Mouse (Mus musculus) testis, adult 2 months (tissue): Measurements from ENCODE around the gene Emid1. TPM values are rescaled to one million over a fixed set of nuclear protein-coding genes. Genes with fewer than 3 reads are reported as not detected.

Source experiments
- H3K27ac ChIP-seq: fragments of 200-500 bp; 2 replicates; pipeline ENCODE4 v1.5.1; 2012; ENCODE audit warnings: low read depth, low read length; ENCODE audit not compliant: control insufficient read depth, insufficient read depth
- H3K27me3 ChIP-seq: fragments of 200-500 bp; 2 replicates; pipeline ENCODE4 v1.6.1; 2012; ENCODE audit warnings: mild to moderate bottlenecking, low read length, moderate library complexity; ENCODE audit not compliant: control insufficient read depth, insufficient read depth
- H3K36me3 ChIP-seq: fragments of 200-500 bp; 2 replicates; pipeline ENCODE4 v1.6.1; 2012; ENCODE audit warnings: mild to moderate bottlenecking, low read length; ENCODE audit not compliant: control insufficient read depth, insufficient read depth
- H3K4me1 ChIP-seq: fragments of 200-500 bp; 2 replicates; pipeline ENCODE4 v1.6.1; 2012; ENCODE audit warnings: low read length; ENCODE audit not compliant: control insufficient read depth, insufficient read depth
- H3K4me3 ChIP-seq: fragments of 200-500 bp; 2 replicates; pipeline ENCODE4 v1.5.1; 2012; ENCODE audit warnings: low read depth, mild to moderate bottlenecking, low read length, moderate library complexity, mixed read lengths; ENCODE audit not compliant: control insufficient read depth
- CTCF ChIP-seq: fragments of 200-500 bp; IDR thresholded peaks from 2 replicates; pipeline ENCODE4 v1.5.1; 2012; ENCODE audit warnings: low read depth, mild to moderate bottlenecking, inconsistent platforms, low read length, moderate library complexity; ENCODE audit not compliant: control insufficient read depth, insufficient read depth, insufficient replicate concordance
- POLR2A ChIP-seq: fragments of 200-500 bp; IDR thresholded peaks from 2 replicates; pipeline ENCODE4 v1.6.1; 2012; ENCODE audit warnings: low read depth, mild to moderate bottlenecking, inconsistent platforms, low read length, moderate library complexity; ENCODE audit not compliant: control insufficient read depth
- polyA plus RNA-seq: library from polyadenylated mRNA; depleted of rRNA; stranded (reverse); fragments of >200 nt; gene quantifications from 2 replicates; pipeline ENCODE4 v1.2.3, GENCODE M21; 2012

Emid1 gene
- polyA plus RNA-seq, 1 experiment: 4.0 TPM

DNA sequence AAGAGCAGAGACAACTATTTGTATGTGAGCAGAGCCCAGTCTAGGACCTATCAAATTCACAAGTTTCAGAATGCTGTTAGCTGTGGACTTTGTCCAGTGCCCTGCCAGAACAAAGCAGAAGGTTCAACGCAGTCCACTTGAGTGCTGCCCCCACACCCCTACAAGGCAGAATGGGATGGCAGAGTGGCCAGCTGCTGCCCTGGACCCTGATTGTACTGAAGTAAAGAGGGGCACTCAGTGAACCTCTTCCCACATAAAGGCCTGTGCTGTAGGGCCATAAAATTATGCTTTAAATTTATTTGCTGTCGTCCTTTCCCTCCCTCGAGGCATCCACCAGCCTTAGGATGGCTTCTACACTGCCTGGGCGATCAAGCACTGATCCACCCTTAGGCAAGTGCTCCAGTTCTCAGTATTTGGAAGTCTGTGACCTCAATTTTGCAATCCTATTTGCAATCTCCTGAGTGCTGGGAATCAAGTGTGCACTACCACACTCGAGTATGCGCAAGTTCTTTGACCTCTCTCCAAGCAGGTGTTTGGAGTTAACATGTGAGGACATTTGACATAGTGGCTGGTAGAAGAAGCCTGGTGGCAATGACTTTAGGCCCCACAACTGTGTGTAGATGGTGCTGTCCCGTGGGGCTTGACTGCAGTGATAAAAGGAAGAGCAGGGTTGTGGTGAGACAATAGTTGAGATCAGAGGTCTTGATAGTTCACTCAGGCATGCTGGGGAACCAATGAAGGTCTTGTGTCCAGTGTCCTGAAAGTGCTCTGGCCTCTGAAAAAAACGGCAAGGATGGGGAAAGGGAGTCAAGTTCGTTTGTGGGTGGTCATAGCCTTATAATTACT is 83.7 kb downstream of the Emid1 start:
- H3K27me3 ChIP-seq: no peaks in the 10 kb centered on the region
- H3K4me3 ChIP-seq: no peak overlapping the region
- H3K27ac ChIP-seq: 0 out of 2 replicates have a peak overlapping the region, but pooled peaks have one; percentile 1
- no peak for TF ChIP-seq CTCF
- no peak for TF ChIP-seq POLR2A
- peaks cover 20% of the 10 kb centered on the region for H3K4me1 ChIP-seq
- peaks cover 2% of the 10 kb centered on the region; the same call in 1 of the 2 replicates for H3K36me3 ChIP-seq

DNA sequence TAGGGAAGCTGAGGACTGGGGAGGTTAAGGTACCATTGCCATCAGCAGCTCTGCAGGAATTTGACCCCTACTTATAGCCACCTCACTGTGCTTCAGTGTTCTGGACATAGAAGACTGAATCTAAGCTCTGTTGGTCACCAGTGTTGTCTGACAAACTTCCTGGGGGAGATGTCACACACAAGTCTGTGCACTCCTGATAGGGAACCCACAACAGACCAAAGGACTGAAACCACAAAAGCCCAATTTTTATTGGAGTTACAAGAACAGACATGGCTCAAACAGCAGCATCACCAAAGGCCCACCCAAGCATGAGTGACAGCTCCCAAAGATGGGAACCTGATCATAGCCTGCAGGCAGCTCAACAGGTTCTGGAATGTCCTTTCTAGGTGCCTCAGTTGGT is 85.0 kb downstream of the Emid1 start:
- TF ChIP-seq CTCF (no peak), POLR2A (no peak)
- H3K36me3 ChIP-seq: 0 out of 2 replicates have a peak, but pooled peaks cover 1% of the 10 kb centered on the region

DNA sequence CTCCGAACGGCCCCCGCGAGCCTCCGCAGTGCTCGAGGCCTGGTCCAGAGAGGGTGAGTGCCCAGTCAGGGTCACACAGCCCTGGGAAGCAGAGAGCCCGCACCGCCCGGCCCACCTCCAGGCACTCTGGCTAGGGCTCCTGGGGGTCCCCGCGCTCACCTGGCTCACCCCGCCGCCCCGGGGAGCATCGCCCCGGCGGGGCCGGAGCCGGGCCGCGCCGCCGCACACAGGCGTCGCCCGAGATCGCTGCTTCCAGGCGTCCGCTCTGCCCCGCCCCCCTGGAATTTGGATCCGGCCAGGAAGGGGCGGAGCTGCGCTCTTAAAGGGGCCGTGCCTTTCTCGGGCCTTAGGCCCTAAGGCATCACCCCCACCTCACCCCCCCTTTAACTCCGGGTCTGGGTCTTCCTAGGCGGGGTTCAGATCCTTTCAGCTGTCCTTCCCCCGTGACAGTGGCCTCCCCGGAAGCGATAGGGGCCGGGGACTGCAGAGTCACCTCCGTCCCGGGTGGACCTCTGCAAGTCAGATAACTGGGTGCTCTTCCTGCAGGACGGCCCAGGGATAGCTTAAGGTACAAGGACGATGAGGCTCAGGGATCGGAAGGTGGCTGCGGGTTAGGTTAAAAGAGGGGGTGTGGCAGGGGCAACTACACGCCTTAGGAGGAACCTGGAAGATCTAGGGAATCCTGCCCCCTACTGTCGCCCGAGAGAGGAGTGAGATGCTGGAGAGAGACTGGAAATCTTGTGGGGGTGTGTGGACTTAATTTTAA is 86.8 kb downstream of the Emid1 start, which contains the start of gene Gas2l1:
Gene Gas2l1 (minus strand): TSS at position 272 of the 766 bp plus-strand sequence.
- Histone ChIP-seq H3K4me3 (peak within 1 kb of the TSS; percentile 93), H3K27me3 (no peaks in the 10 kb centered on the region), H3K4me1 (peaks cover 42% of the 10 kb centered on the region), H3K36me3 (0 out of 2 replicates have a peak, but pooled peaks cover 1% of the 10 kb centered on the region), H3K27ac (peak within 1 kb of the TSS; percentile 70)
- TF ChIP-seq CTCF (peak; percentile 38), POLR2A (peak; percentile 32)

More for the DNA sequence above, 85.0 kb downstream of the Emid1 start:
- H3K4me3 ChIP-seq: no peak overlapping the region
- H3K4me1 ChIP-seq: peaks cover 32% of the 10 kb centered on the region
- H3K27me3 ChIP-seq: no peaks in the 10 kb centered on the region
- H3K27ac ChIP-seq: no peak overlapping the region

DNA sequence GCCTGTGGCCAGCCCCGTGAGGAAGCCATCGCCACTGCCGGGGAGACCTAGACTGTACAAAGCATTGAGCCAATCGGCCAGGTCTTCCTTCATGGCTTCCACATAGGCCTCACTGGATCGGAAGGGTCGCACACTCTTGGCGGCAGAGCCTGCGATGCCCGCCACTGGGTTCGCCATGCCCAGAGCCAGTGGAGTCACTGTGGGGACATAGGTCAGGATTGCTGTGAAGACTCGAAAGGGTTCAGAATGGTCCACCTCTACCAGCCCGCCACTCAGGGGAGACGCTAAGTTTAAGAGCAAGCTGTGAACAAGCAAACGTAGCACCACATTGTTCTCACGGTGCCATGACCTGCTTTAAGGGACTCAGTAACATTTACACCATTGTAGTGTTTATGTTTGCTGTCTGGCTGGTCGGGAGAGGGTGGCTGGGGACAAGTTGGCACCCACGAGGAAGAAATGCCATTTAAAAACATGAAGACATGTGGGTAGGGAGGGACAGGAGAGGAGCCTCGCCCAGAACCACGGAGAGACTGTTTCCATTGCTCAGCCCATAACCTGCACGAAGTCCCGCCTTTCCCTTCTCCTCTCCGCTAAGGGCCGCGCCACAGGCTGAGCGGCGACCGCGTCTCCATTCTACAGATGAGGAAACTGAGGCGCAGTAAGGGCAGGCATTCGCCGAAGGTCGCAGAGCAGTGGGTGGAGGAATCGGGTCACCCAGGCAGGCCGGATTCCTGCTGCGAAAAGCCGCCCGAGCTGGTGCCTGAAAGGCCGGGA is 87.6 kb downstream of the Emid1 start:
- Histone ChIP-seq H3K27ac (peak overlapping the region; percentile 70), H3K4me3 (peak overlapping the region; percentile 93), H3K36me3 (0 out of 2 replicates have a peak, but pooled peaks cover 1% of the 10 kb centered on the region), H3K27me3 (no peaks in the 10 kb centered on the region), H3K4me1 (peaks cover 46% of the 10 kb centered on the region)
- TF ChIP-seq POLR2A (no peak), CTCF (no peak)

DNA sequence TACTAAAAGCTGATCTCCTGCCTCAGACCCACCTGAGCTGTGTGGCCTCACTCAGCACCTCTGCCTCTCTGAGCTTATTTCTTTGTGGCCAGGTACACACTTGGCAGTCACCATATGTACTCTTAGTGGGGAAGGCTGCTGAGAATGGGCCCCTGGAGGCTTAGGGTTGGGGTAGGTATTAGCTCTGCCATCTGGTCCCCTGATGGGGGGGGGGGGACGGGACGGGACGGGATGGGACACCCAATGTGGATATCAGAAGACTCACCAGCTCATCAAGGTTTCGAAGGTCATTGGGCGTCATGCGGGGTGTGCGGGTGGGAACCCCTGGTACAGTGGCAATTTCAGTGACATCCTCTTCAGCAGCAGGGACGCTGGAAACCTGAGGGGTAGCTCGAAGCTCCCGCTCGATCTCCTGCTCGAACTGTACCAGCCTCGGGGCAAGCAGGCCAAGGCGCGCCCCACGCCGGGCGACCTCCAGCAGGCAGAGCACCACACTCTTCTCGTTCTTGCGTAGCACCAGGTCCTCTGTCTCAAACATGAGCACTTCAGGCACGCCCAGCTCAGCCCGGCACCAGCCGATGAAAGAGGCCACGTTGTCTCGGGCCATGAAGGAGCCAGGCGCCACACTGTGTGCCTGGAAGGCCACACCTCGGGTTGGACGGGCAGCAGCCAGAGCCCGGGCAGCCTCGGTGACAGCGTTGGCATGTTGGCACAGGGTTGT is 88.3 kb downstream of the Emid1 start:
- Histone ChIP-seq H3K36me3 (no peaks in the 10 kb centered on the region), H3K27me3 (no peaks in the 10 kb centered on the region), H3K4me3 (peak overlapping the region; percentile 93), H3K27ac (peak overlapping the region; percentile 70), H3K4me1 (peaks cover 53% of the 10 kb centered on the region)
- TF ChIP-seq POLR2A: 0 out of 2 replicates have a peak, but pooled peaks have one; percentile 9
- no peak for TF ChIP-seq CTCF

DNA sequence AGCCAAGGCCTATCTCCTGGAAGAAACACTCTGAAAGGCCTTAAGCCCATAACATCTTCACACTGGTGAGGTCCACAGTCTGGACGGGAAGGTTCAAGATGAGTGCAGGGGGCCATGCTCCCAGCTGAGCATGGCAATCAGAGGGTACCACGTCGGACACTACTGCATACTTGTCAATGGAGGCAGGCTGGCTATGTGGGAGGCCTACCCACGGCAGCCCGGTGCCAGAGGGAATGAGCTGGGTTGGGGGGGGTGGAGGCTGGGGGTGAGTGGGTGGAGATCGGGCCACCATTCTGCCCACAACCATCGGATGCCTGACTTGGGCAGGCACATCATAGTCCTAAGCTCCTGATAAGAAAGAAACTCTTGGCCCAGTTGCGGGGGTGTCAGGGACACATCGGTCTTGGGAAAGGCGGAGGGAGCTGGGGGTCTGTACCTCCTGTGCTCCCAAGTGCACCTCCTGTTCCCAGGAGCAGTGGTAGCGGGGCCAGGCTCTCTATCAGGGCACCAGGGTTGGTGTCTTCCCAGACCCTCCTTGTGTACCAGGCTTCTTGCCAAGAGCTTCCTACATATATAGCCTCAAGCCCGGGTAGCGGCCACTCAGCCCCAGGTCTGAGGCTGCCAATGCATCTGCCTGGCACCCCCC is 89.1 kb downstream of the Emid1 start:
- Histone ChIP-seq H3K27ac (peak overlapping the region; percentile 55), H3K4me3 (peak overlapping the region; percentile 93), H3K36me3 (no peaks in the 10 kb centered on the region), H3K4me1 (peaks cover 59% of the 10 kb centered on the region), H3K27me3 (no peaks in the 10 kb centered on the region)
- TF ChIP-seq CTCF: no peak
- peak; percentile 47; the same call in 1 of the 2 replicates for TF ChIP-seq POLR2A
